Mouse (Mus musculus) bone marrow, adult 2 months (tissue): ENCODE measurements around the gene Gpsm3. TPM values are rescaled to one million over a fixed set of nuclear protein-coding genes. Genes with fewer than 3 reads are reported as not detected.
A peak's percentile ranks its signal among the peaks of the same experiment; 100 is the strongest.
"Not testable (repeated sequence)": the region's sequence is repeated elsewhere in the genome, so short reads cannot be mapped to it uniquely, and the experiment has no call there.

Experiments used
- H3K27ac ChIP-seq: fragments of 200-500 bp; 2 replicates; pipeline ENCODE4 v1.5.1; 2012; ENCODE audit warnings: low read depth, mild to moderate bottlenecking, control low read depth, inconsistent platforms, low read length; ENCODE audit not compliant: control insufficient read depth, poor library complexity, insufficient read depth
- H3K4me1 ChIP-seq: fragments of 200-500 bp; 2 replicates; pipeline ENCODE4 v1.6.1; 2011; ENCODE audit warnings: low read length; ENCODE audit not compliant: control insufficient read depth, insufficient read depth
- H3K4me3 ChIP-seq: fragments of 200-500 bp; replicated peaks from 2 replicates; pipeline ENCODE3; 2011; ENCODE audit warnings: mild to moderate bottlenecking, low read depth, low read length, control low read depth; ENCODE audit not compliant: control insufficient read depth
- CTCF ChIP-seq: fragments of 200-500 bp; IDR thresholded peaks from 2 replicates; pipeline ENCODE4 v1.5.1; 2011; ENCODE audit warnings: low read length, control low read depth; ENCODE audit not compliant: control insufficient read depth, insufficient read depth
- POLR2A ChIP-seq: fragments of 200-500 bp; IDR thresholded peaks from 2 replicates; pipeline ENCODE4 v1.6.1; 2011; ENCODE audit warnings: low read depth, mild to moderate bottlenecking, control low read depth, low read length, borderline replicate concordance; ENCODE audit not compliant: control insufficient read depth
- WGBS: fragments of 180-500 bp; shearing (Covaris S2); methylation state at CpG from one replicate; pipeline ENCODE4 v1.1.7; 2018; 5-methylcytosine and 5-hydroxymethylcytosine counted together
- polyA plus RNA-seq: library from polyadenylated mRNA; stranded (reverse); fragments of >200 nt; gene quantifications from 2 replicates; pipeline ENCODE4 v1.2.4, GENCODE M21; 2011; ENCODE audit warnings: low replicate concordance; ENCODE audit not compliant: missing spikeins, insufficient read depth, insufficient read length

Gpsm3 gene
- polyA plus RNA-seq: 85.2 and 156 TPM in 2 replicates

GRCm38 (mm10) chr17:34589681-34590101, at the start of gene Gpsm3:
TSS of gene Gpsm3 (plus strand) at chr17:34589806.
- WGBS: under 1% methylated on average over 7 of the region's 7 CpGs
- Histone ChIP-seq H3K4me1 (no peaks in the 10 kb centered on the region; the same call in 1 of the 2 replicates), H3K27ac (peak within 1 kb of the TSS; percentile 95), H3K4me3 (peak within 1 kb of the TSS; percentile 86)
- no peak for TF ChIP-seq CTCF
- 0 out of 2 replicates have a peak, but pooled peaks have one; percentile 44 for TF ChIP-seq POLR2A

GRCm38 (mm10) chr17:34543567-34543966, 46.0 kb upstream of the Gpsm3 start:
- not testable (repeated sequence) for H3K4me1 ChIP-seq, H3K4me3 ChIP-seq
- WGBS: 89% methylated on average over 13 of the region's 13 CpGs

GRCm38 (mm10) chr17:34546797-34547196, 42.8 kb upstream of the Gpsm3 start:
- 92% methylated on average over 1 of the region's 1 CpGs for whole genome bisulfite sequencing
- no peak for TF ChIP-seq POLR2A
- no peak for TF ChIP-seq CTCF
- no peaks in the 10 kb centered on the region for H3K4me1 ChIP-seq
- no peak overlapping the region for H3K4me3 ChIP-seq
- no peak overlapping the region for H3K27ac ChIP-seq

More at GRCm38 (mm10) chr17:34543567-34543966, 46.0 kb upstream of the Gpsm3 start:
- H3K27ac ChIP-seq: not testable (repeated sequence)

- H3K27ac ChIP-seq: no peak overlapping the region
- TF ChIP-seq POLR2A (no peak), CTCF (no peak)
- H3K4me3 ChIP-seq: no peak overlapping the region
- no peaks in the 10 kb centered on the region for H3K4me1 ChIP-seq
- 73% methylated on average over 4 of the region's 4 CpGs for WGBS
Observed at GRCm38 (mm10) chr17:34547601-34548000, 42.0 kb upstream of the Gpsm3 start.

- H3K4me1 ChIP-seq: no peaks in the 10 kb centered on the region
- H3K27ac ChIP-seq: no peak overlapping the region
- H3K4me3 ChIP-seq: no peak overlapping the region
- TF ChIP-seq CTCF: no peak
- no peak for TF ChIP-seq POLR2A
- WGBS: 76% methylated on average over 3 of the region's 3 CpGs
Observed at GRCm38 (mm10) chr17:34549156-34549555, 40.5 kb upstream of the Gpsm3 start.

GRCm38 (mm10) chr17:34549843-34550242, 39.8 kb upstream of the Gpsm3 start:
- no peaks in the 10 kb centered on the region for H3K4me1 ChIP-seq
- 75% methylated on average over 2 of the region's 2 CpGs for WGBS

GRCm38 (mm10) chr17:34555483-34555882, 34.1 kb upstream of the Gpsm3 start:
- no peak overlapping the region for H3K4me3 ChIP-seq
- WGBS: 22% methylated on average over 5 of the region's 5 CpGs
- no peak overlapping the region for H3K27ac ChIP-seq
- no peak for TF ChIP-seq POLR2A
- peak; percentile 93 for TF ChIP-seq CTCF
- peaks cover 2% of the 10 kb centered on the region for H3K4me1 ChIP-seq

More at GRCm38 (mm10) chr17:34549843-34550242, 39.8 kb upstream of the Gpsm3 start:
- no peak for TF ChIP-seq POLR2A
- no peak for TF ChIP-seq CTCF
- Histone ChIP-seq H3K4me3 (no peak overlapping the region), H3K27ac (no peak overlapping the region)

GRCm38 (mm10) chr17:34556406-34556805, 33.2 kb upstream of the Gpsm3 start:
- TF ChIP-seq CTCF: no peak
- no peak for TF ChIP-seq POLR2A
- Histone ChIP-seq H3K27ac (no peak overlapping the region), H3K4me1 (peaks cover 3% of the 10 kb centered on the region), H3K4me3 (no peak overlapping the region)
- 51% methylated on average over 8 of the region's 8 CpGs for WGBS

- TF ChIP-seq CTCF (no peak), POLR2A (no peak)
- Histone ChIP-seq H3K4me3 (no peak overlapping the region), H3K27ac (no peak overlapping the region), H3K4me1 (peaks cover 4% of the 10 kb centered on the region)
- 75% methylated on average over 11 of the region's 11 CpGs for WGBS
Observed at GRCm38 (mm10) chr17:34557411-34557810, 32.2 kb upstream of the Gpsm3 start.
